Mouse (Mus musculus): ENCODE results near the gene Aldh3a2.
"Not testable (repeated sequence)": the region's sequence is repeated elsewhere in the genome, so short reads cannot be mapped to it uniquely, and the experiment has no call there.

Aldh3a2 gene

DNA sequence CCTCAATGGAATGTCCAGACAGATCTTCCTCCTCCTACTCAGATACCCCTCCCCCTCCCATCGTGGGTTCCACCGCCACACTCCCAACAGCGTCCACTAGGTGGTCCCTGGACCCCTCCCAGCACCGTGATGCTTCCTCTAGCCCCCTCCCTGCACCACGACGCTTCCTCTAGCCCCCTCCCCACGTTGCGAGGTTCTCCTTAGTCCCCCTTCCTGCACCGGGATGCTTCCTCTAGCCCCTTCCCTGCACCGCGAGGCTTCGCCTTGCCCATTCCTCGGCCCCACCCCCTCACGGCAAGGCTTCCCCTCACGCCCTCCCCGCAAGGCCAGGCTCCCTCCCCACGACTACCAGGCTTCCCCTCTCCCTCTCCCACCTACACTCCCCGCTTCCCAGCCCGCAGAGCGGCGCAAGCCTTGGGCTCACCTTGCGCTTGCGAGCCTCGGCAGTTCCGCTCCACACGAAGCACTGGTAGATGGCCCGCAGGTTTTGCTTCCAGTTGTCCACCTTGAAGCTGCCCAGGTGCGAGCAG, 92.9 kb downstream of the Aldh3a2 start:
- in situ Hi-C loops (cut with MboI), result no loop called here

DNA sequence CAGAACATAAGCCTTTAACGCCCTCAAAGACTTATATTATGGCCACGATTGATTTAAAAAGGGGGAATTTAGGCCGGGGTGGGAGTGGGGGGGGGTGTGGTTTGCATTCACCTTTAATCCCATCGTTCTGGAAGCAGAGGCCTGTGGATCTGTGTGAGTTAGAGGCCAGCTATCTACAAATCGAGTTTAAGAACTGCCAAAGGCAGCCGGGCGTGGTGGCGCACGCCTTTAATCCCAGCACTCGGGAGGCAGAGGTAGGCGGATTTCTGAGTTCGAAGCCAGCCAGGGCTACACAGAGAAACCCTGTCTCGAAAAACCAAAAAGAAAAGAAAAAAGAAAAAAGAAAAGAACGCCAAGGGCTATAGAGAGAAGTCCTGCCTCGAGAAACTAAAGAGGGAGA, 93.8 kb downstream of the Aldh3a2 start:
- in situ Hi-C loops (cut with MboI), result not testable (repeated sequence)

All from mature B cell (primary cell).